Mouse (Mus musculus): Measurements from ENCODE around the gene Twf2. TPM values are rescaled to one million over a fixed set of nuclear protein-coding genes. Genes with fewer than 3 reads are reported as not detected.
A peak's percentile ranks its signal among the peaks of the same experiment; 100 is the strongest.

Gene Twf2
- polyA plus RNA-seq, 1 experiment, result 29.7 TPM

- Histone ChIP-seq H3K27ac (ENCODE audit: insufficient read depth, low read depth, low read length) (no peak overlapping the region), H3K27me3 (replicated peaks; ENCODE audit: control insufficient read depth, insufficient read depth, low read length) (no peaks in the 10 kb centered on the region), H3K36me3 (ENCODE audit: control insufficient read depth, insufficient read depth, low read length) (peaks cover 2% of the 10 kb centered on the region; the same call in 1 of the 2 replicates), H3K4me3 (ENCODE audit: insufficient read depth, low read depth, low read length) (no peak overlapping the region), H3K4me1 (ENCODE audit: control insufficient read depth, insufficient read depth, low read length) (0 out of 2 replicates have a peak, but pooled peaks cover 5% of the 10 kb centered on the region)
- TF ChIP-seq CTCF (conservative IDR thresholded peaks at IDR 0.05; ENCODE audit: insufficient read depth, insufficient read length, low read depth, low read length) (no peak), POLR2A (IDR thresholded peaks at IDR 0.05; ENCODE audit: low read depth, low read length) (no peak)
- no peak for DNase-seq
- WGBS, result 83% methylated on average over 9 of the region's 9 CpGs
These were observed 8.1 kb downstream of the Twf2 start for GRCm38 (mm10) chr9:106210853-106211609.

- H3K36me3 ChIP-seq (ENCODE audit: control insufficient read depth, insufficient read depth, low read length), result peaks cover 2% of the 10 kb centered on the region; the same call in 1 of the 2 replicates
- H3K4me3 ChIP-seq (ENCODE audit: insufficient read depth, low read depth, low read length), result peak overlapping the region; percentile 34
- no peak overlapping the region for H3K27ac ChIP-seq (ENCODE audit: insufficient read depth, low read depth, low read length)
These were observed 9.0 kb downstream of the Twf2 start for GRCm38 (mm10) chr9:106211680-106212593.

GRCm38 (mm10) chr9:106212594-106212981 lies 9.7 kb downstream of the Twf2 start:
- no peak overlapping the region for H3K4me3 ChIP-seq (ENCODE audit: insufficient read depth, low read depth, low read length)
- WGBS, result 84% methylated on average over 12 of the region's 12 CpGs
- H3K4me1 ChIP-seq (ENCODE audit: control insufficient read depth, insufficient read depth, low read length), result 0 out of 2 replicates have a peak, but pooled peaks cover 5% of the 10 kb centered on the region
- no peak for TF ChIP-seq CTCF (conservative IDR thresholded peaks at IDR 0.05; ENCODE audit: insufficient read depth, insufficient read length, low read depth, low read length)
- no peak for TF ChIP-seq POLR2A (IDR thresholded peaks at IDR 0.05; ENCODE audit: low read depth, low read length)
- DNase-seq, result no peak
- H3K27me3 ChIP-seq (replicated peaks; ENCODE audit: control insufficient read depth, insufficient read depth, low read length), result no peaks in the 10 kb centered on the region
- H3K36me3 ChIP-seq (ENCODE audit: control insufficient read depth, insufficient read depth, low read length), result peaks cover 2% of the 10 kb centered on the region; the same call in 1 of the 2 replicates
- no peak overlapping the region for H3K27ac ChIP-seq (ENCODE audit: insufficient read depth, low read depth, low read length)

More at GRCm38 (mm10) chr9:106211680-106212593, 9.0 kb downstream of the Twf2 start:
- 0 out of 2 replicates have a peak, but pooled peaks cover 5% of the 10 kb centered on the region for H3K4me1 ChIP-seq (ENCODE audit: control insufficient read depth, insufficient read depth, low read length)
- TF ChIP-seq POLR2A (IDR thresholded peaks at IDR 0.05; ENCODE audit: low read depth, low read length) (no peak), CTCF (conservative IDR thresholded peaks at IDR 0.05; ENCODE audit: insufficient read depth, insufficient read length, low read depth, low read length) (peak; percentile 99)
- peak; percentile 89 for DNase-seq
- no peaks in the 10 kb centered on the region for H3K27me3 ChIP-seq (replicated peaks; ENCODE audit: control insufficient read depth, insufficient read depth, low read length)
- WGBS, result 22% methylated on average over 37 of the region's 37 CpGs

GRCm38 (mm10) chr9:106215341-106216125 lies 12.6 kb downstream of the Twf2 start:
- WGBS, result 75% methylated on average over 6 of the region's 6 CpGs
- Histone ChIP-seq H3K36me3 (ENCODE audit: control insufficient read depth, insufficient read depth, low read length) (peaks cover 2% of the 10 kb centered on the region; the same call in 1 of the 2 replicates), H3K4me3 (ENCODE audit: insufficient read depth, low read depth, low read length) (no peak overlapping the region), H3K4me1 (ENCODE audit: control insufficient read depth, insufficient read depth, low read length) (0 out of 2 replicates have a peak, but pooled peaks cover 5% of the 10 kb centered on the region), H3K27ac (ENCODE audit: insufficient read depth, low read depth, low read length) (no peak overlapping the region), H3K27me3 (replicated peaks; ENCODE audit: control insufficient read depth, insufficient read depth, low read length) (no peaks in the 10 kb centered on the region)
- TF ChIP-seq POLR2A (IDR thresholded peaks at IDR 0.05; ENCODE audit: low read depth, low read length) (no peak), CTCF (conservative IDR thresholded peaks at IDR 0.05; ENCODE audit: insufficient read depth, insufficient read length, low read depth, low read length) (peak; percentile 26; the same call in 1 of the 2 replicates)
- no peak for DNase-seq

GRCm38 (mm10) chr9:106216971-106217370 lies 14.1 kb downstream of the Twf2 start:
- H3K36me3 ChIP-seq (ENCODE audit: control insufficient read depth, insufficient read depth, low read length), result peaks cover 2% of the 10 kb centered on the region; the same call in 1 of the 2 replicates
- no peak overlapping the region for H3K4me3 ChIP-seq (ENCODE audit: insufficient read depth, low read depth, low read length)
- no peak for TF ChIP-seq POLR2A (IDR thresholded peaks at IDR 0.05; ENCODE audit: low read depth, low read length)
- TF ChIP-seq CTCF (conservative IDR thresholded peaks at IDR 0.05; ENCODE audit: insufficient read depth, insufficient read length, low read depth, low read length), result no peak
- no peak overlapping the region for H3K27ac ChIP-seq (ENCODE audit: insufficient read depth, low read depth, low read length)
- H3K4me1 ChIP-seq (ENCODE audit: control insufficient read depth, insufficient read depth, low read length), result peaks cover 6% of the 10 kb centered on the region; the same call in 1 of the 2 replicates
- DNase-seq, result no peak
- no peaks in the 10 kb centered on the region for H3K27me3 ChIP-seq (replicated peaks; ENCODE audit: control insufficient read depth, insufficient read depth, low read length)
- 77% methylated on average over 7 of the region's 7 CpGs for WGBS

- H3K36me3 ChIP-seq (ENCODE audit: control insufficient read depth, insufficient read depth, low read length), result no peaks in the 10 kb centered on the region
- DNase-seq, result peak; percentile 53
- no peak overlapping the region for H3K4me3 ChIP-seq (ENCODE audit: insufficient read depth, low read depth, low read length)
- WGBS, result 42% methylated on average over 8 of the region's 8 CpGs
- H3K4me1 ChIP-seq (ENCODE audit: control insufficient read depth, insufficient read depth, low read length), result peaks cover 6% of the 10 kb centered on the region; the same call in 1 of the 2 replicates
- TF ChIP-seq POLR2A (IDR thresholded peaks at IDR 0.05; ENCODE audit: low read depth, low read length), result no peak
- TF ChIP-seq CTCF (conservative IDR thresholded peaks at IDR 0.05; ENCODE audit: insufficient read depth, insufficient read length, low read depth, low read length), result no peak
- H3K27me3 ChIP-seq (replicated peaks; ENCODE audit: control insufficient read depth, insufficient read depth, low read length), result no peaks in the 10 kb centered on the region
- H3K27ac ChIP-seq (ENCODE audit: insufficient read depth, low read depth, low read length), result no peak overlapping the region
These were observed 18.1 kb downstream of the Twf2 start for GRCm38 (mm10) chr9:106220894-106221523.

All from kidney, adult 2 months (tissue).